Mouse (Mus musculus) small intestine, adult 2 months (tissue): ENCODE measurements around the gene Abca2. TPM values are rescaled to one million over a fixed set of nuclear protein-coding genes. Genes with fewer than 3 reads are reported as not detected.

Experiments
- H3K27ac ChIP-seq: fragments of 200-500 bp; 2 replicates; pipeline ENCODE4 v1.5.1; 2012; ENCODE audit warnings: low read depth, low read length, control low read depth, inconsistent platforms; ENCODE audit not compliant: insufficient read depth
- H3K27me3 ChIP-seq: fragments of 200-500 bp; 2 replicates; pipeline ENCODE4 v1.6.1; 2012; ENCODE audit warnings: mild to moderate bottlenecking, moderate library complexity, low read length, inconsistent platforms; ENCODE audit not compliant: control insufficient read depth, insufficient read depth
- H3K36me3 ChIP-seq: fragments of 200-500 bp; 2 replicates; pipeline ENCODE4 v1.6.1; 2012; ENCODE audit warnings: mild to moderate bottlenecking, low read length, control low read depth, inconsistent platforms; ENCODE audit not compliant: control insufficient read depth, insufficient read depth
- H3K4me1 ChIP-seq: fragments of 200-500 bp; 2 replicates; pipeline ENCODE4 v1.6.1; 2012; ENCODE audit warnings: low read length, inconsistent platforms, mixed read lengths; ENCODE audit not compliant: control insufficient read depth, insufficient read depth, insufficient read length
- H3K4me3 ChIP-seq: fragments of 200-500 bp; 2 replicates; pipeline ENCODE4 v1.5.1; 2012; ENCODE audit warnings: low read depth, mild to moderate bottlenecking, control low read depth, inconsistent platforms, low read length, moderate library complexity
- CTCF ChIP-seq: fragments of 200-500 bp; IDR thresholded peaks from 2 replicates; pipeline ENCODE4 v1.5.1; 2012; ENCODE audit warnings: low read depth, mild to moderate bottlenecking, control low read depth, inconsistent platforms, low read length, moderate library complexity, mixed read lengths; ENCODE audit not compliant: insufficient replicate concordance, insufficient read length; ENCODE audit errors: extremely low read depth
- POLR2A ChIP-seq: fragments of 200-500 bp; IDR thresholded peaks from 2 replicates; pipeline ENCODE4 v1.6.1; 2012; ENCODE audit warnings: low read depth, mild to moderate bottlenecking, control low read depth, inconsistent platforms, low read length, moderate library complexity
- WGBS: fragments of 180-500 bp; shearing (Covaris S2); methylation state at CpG from one replicate; pipeline ENCODE4 v1.1.7; 2018; 5-methylcytosine and 5-hydroxymethylcytosine counted together
- polyA plus RNA-seq: library from polyadenylated mRNA; depleted of rRNA; stranded (reverse); fragments of >200 nt; gene quantifications from 2 replicates; pipeline ENCODE4 v1.2.3, GENCODE M21; 2012; rRNA removed

The Abca2 gene
- polyA plus RNA-seq, 1 experiment: 15.0 TPM

DNA sequence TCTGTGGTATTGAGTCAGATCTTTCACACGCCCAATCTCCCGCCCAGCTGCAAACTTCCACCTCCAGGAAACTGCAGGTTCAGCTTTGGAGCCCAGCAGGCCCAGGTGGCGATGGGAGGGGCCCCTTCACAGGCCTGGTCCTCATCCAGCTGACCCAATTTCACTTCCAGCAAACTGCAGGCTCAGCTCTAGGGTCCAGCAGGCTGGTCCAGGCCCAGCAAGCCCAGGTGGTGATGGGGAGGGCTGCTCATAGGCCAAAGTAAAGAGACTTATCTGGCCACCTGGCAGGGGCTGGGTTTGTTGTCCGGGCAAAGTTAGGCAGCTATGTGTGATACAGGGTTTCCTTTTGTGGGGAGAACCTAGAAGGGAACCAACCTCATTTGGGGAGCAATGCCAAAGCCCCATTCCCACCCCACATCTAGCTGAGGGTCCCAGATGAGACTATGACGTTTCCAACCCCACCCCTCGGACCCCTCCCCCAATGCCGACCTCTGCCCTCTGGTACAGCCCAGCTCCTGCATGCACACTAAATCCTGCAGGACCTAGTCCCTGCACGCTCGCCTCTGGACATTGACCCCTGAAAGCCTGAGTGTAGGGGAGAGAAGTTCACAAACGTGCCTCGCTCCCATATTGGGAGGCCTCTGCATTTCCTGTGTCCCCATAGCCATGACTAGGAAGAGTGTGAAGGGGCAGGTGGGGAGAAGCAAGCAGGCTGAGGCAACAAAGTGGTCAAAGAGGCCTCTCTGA, 56.6 kb downstream of the Abca2 start:
- Histone ChIP-seq H3K4me1 (peaks cover 14% of the 10 kb centered on the region), H3K4me3 (no peak overlapping the region), H3K36me3 (no peaks in the 10 kb centered on the region), H3K27me3 (no peaks in the 10 kb centered on the region), H3K27ac (peak overlapping the region; percentile 44; the same call in 1 of the 2 replicates)
- 24% methylated on average over 11 of the region's 11 CpGs for WGBS
- TF ChIP-seq POLR2A (no peak; the same call in 1 of the 2 replicates), CTCF (no peak)

DNA sequence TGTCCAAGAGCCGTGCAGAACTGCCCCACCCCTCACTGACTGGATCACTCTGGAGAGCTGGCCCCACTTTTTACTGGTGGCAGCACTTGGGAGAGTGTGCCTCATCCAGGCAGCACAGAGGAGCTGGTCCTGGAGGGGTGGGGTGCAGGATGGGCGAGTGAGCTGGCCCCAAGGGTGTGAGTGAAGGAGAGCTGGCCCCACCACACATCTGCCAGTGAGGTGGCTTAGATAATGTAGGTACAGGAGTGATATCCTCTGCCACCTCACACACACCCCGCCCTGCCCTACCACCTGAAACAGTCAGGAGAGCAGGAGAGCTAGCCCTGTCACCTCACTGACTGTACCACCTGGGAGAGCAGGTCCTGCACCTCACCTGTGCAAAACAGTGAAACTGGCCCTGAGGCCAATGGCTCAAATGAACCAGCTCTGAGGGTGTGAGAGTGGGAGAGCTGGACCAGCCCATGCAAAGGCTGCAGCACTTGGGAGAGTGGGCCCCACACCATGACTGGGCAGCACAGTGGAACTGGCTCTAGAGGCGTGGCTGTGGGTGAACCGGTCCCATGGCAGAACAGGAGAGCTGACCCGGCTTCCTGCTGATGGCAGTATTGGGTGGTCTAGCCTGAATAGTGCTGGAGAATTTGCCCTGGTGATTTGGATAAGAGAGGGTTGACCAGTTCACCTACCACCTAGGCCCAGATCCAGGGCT, 59.6 kb downstream of the Abca2 start:
- peaks cover 11% of the 10 kb centered on the region for H3K4me1 ChIP-seq
- H3K4me3 ChIP-seq: no peak overlapping the region
- 58% methylated on average over 6 of the region's 6 CpGs for WGBS
- H3K27ac ChIP-seq: no peak overlapping the region
- TF ChIP-seq POLR2A (no peak), CTCF (no peak)
- H3K27me3 ChIP-seq: no peaks in the 10 kb centered on the region
- H3K36me3 ChIP-seq: no peaks in the 10 kb centered on the region

DNA sequence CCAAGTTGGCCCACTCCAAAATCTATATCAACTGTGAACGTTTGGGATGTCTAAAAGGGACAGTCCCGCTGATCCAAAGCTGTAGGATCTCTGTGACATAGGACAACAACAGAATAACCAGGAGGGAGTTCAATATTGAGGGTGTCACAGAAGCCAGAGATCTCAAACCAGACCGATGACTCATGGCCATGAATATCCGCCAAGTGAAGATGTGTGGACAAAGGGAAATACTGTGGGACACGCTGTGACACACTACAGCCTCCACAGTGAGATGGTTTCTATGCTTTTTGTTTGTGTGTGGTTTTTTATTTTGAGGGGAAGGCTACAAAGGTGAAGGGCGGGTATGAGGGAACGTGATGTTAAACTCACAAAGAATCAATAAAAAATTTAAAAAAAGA, 60.2 kb downstream of the Abca2 start:
- Histone ChIP-seq H3K36me3 (no peaks in the 10 kb centered on the region), H3K27ac (no peak overlapping the region), H3K4me1 (peaks cover 11% of the 10 kb centered on the region), H3K27me3 (no peaks in the 10 kb centered on the region), H3K4me3 (no peak overlapping the region)
- TF ChIP-seq CTCF (no peak), POLR2A (no peak)
- 85% methylated on average over 7 of the region's 7 CpGs for WGBS

DNA sequence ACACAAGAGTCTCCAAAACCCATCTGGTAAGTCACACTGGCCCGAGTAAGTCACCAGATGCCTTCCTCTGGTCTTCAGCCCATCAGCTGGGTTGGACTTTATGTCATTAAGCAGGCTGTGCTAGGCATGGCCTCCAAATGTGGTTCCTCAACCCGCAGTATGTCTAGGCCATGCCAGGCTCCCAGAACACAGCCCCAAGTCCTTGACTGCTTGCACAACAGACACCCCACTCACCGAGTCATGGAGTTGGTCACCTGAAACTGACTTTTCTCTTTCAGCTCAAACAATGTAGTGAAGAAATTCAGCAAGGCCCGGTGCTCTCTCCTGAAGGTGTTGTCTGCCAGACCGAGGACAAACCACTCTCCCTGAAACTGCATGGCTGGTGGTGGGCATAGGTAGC, 64.5 kb downstream of the Abca2 start:
- peaks cover under 1% of the 10 kb centered on the region; the same call in 1 of the 2 replicates for H3K4me1 ChIP-seq
- no peaks in the 10 kb centered on the region for H3K27me3 ChIP-seq
- TF ChIP-seq POLR2A (no peak), CTCF (no peak)
- no peaks in the 10 kb centered on the region for H3K36me3 ChIP-seq
- H3K27ac ChIP-seq: no peak overlapping the region
- WGBS: 87% methylated on average over 5 of the region's 5 CpGs
- no peak overlapping the region for H3K4me3 ChIP-seq

DNA sequence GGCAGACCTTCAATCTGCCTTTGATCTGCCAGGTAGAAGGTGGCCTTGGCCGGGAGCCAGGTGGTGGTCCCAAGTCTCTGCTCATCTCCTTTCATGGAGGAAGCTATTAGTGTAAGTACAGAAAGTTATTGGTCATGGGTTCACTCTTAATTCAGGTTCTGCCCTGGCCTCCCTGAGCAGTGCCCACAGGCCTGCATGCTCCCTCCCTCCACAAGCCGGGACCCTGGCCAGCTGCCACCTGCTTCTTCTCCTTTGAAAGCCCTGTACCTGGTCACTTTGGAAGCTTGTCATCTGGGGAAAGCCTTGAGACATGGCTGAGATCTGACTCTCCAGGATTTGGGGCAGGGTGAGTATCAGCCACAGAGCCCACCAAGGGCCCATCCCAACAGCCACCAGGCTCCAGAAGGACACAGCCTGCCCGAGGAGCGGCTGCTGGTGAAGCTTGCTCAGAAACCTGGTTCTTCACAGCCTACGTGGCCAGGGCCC, 65.0 kb downstream of the Abca2 start, which contains the start of gene Lcn12:
Gene Lcn12, minus strand, starts transcription at position 436 of the 486 bp plus-strand sequence.
- no peak for TF ChIP-seq CTCF
- TF ChIP-seq POLR2A: no peak
- Histone ChIP-seq H3K27ac (no peak within 1 kb of the TSS), H3K27me3 (no peaks in the 10 kb centered on the region), H3K36me3 (no peaks in the 10 kb centered on the region), H3K4me3 (no peak within 1 kb of the TSS), H3K4me1 (peaks cover 4% of the 10 kb centered on the region; the same call in 1 of the 2 replicates)
- 77% methylated on average over 5 of the region's 5 CpGs for WGBS

DNA sequence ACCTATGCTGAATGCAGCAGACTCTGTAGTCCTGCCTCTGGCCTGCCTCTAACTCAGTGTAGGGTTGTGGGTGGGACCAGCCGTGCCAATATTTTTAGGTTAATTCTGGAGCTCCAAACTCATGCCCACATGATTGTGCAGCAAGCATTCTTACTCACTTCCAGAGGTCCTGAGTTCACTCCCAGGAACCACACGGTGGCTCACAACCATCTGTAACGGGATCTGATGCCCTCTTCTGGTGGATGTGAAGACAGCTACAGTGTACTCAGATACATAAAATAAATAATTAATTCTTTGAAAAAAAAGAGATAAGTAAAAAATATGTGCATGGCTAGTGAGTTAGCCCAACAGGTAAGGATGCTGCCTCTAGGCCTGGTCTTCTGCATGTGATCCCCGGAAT, 68.0 kb downstream of the Abca2 start:
- H3K27me3 ChIP-seq: no peaks in the 10 kb centered on the region
- WGBS: 42% methylated on average over 4 of the region's 4 CpGs
- no peaks in the 10 kb centered on the region for H3K36me3 ChIP-seq
- H3K4me3 ChIP-seq: no peak overlapping the region
- TF ChIP-seq CTCF: peak; percentile 53; the same call in 1 of the 2 replicates
- TF ChIP-seq POLR2A: no peak
- H3K27ac ChIP-seq: no peak overlapping the region
- peaks cover 11% of the 10 kb centered on the region for H3K4me1 ChIP-seq

Other genes starting within 250 kb of the Abca2 start
- 24.4 and 39.0 TPM in 2 replicates for gene Nrarp, start 247.9 kb upstream of the Abca2 start, polyA plus RNA-seq
- gene Tor4a, start 231.8 kb upstream of the Abca2 start, polyA plus RNA-seq: 37.3 and 49.3 TPM in 2 replicates
- gene Nelfb, start 217.2 kb upstream of the Abca2 start, polyA plus RNA-seq: 21.8 and 37.2 TPM in 2 replicates
- not detected in 2 replicates for gene Stpg3, start 214.1 kb upstream of the Abca2 start, polyA plus RNA-seq
- 0.10 TPM in 1 of 2 replicates, not detected in the other for gene Fam166a, start 210.0 kb upstream of the Abca2 start, polyA plus RNA-seq
- gene Tubb4b, start 204.0 kb upstream of the Abca2 start, polyA plus RNA-seq: 481 and 881 TPM in 2 replicates
- gene Slc34a3, start 194.3 kb upstream of the Abca2 start, polyA plus RNA-seq: 0.05 and 5.6 TPM in 2 replicates
- 0.10 TPM in 1 of 2 replicates, not detected in the other for gene Rnf224, start 191.9 kb upstream of the Abca2 start, polyA plus RNA-seq
- gene Rnf208, start 186.4 kb upstream of the Abca2 start, polyA plus RNA-seq: 7.3 and 145 TPM in 2 replicates
- 1.7 and 10.7 TPM in 2 replicates for gene Cysrt1, start 186.3 kb upstream of the Abca2 start, polyA plus RNA-seq
- 15.3 and 45.8 TPM in 2 replicates for gene AL732309.1, start 181.8 kb upstream of the Abca2 start, polyA plus RNA-seq
- gene Tmem203, start 173.3 kb upstream of the Abca2 start, polyA plus RNA-seq: 29.8 and 51.5 TPM in 2 replicates
- 183 and 436 TPM in 2 replicates for gene Tprn, start 166.1 kb upstream of the Abca2 start, polyA plus RNA-seq
- 40.7 and 55.9 TPM in 2 replicates for gene Ssna1, start 156.3 kb upstream of the Abca2 start, polyA plus RNA-seq
- 31.0 and 71.6 TPM in 2 replicates for gene Anapc2, start 156.2 kb upstream of the Abca2 start, polyA plus RNA-seq
- gene Tmem210, start 140.6 kb upstream of the Abca2 start, polyA plus RNA-seq: not detected in 2 replicates
- gene Lrrc26, start 138.8 kb upstream of the Abca2 start, polyA plus RNA-seq: 49.7 and 138 TPM in 2 replicates
- gene Grin1, start 109.5 kb upstream of the Abca2 start, polyA plus RNA-seq: 0.34 and 0.63 TPM in 2 replicates
- gene Man1b1, start 96.4 kb upstream of the Abca2 start, polyA plus RNA-seq: 11.1 and 20.5 TPM in 2 replicates
- gene Dpp7, start 72.3 kb upstream of the Abca2 start, polyA plus RNA-seq: 12.5 and 24.4 TPM in 2 replicates
- 130 and 360 TPM in 2 replicates for gene Uap1l1, start 63.0 kb upstream of the Abca2 start, polyA plus RNA-seq
- gene Sapcd2, start 56.4 kb upstream of the Abca2 start, polyA plus RNA-seq: 15.4 and 28.8 TPM in 2 replicates
- 25.8 and 50.7 TPM in 2 replicates for gene Entpd2, start 32.8 kb upstream of the Abca2 start, polyA plus RNA-seq
- gene Npdc1, start 29.4 kb upstream of the Abca2 start, polyA plus RNA-seq: 103 and 117 TPM in 2 replicates
- gene Fut7, start 5.4 kb upstream of the Abca2 start, polyA plus RNA-seq: 0.68 and 0.76 TPM in 2 replicates
- gene Clic3, start 28.1 kb downstream of the Abca2 start, polyA plus RNA-seq: 0.38 and 12.0 TPM in 2 replicates
- 48.6 and 62.7 TPM in 2 replicates for gene Paxx, start 32.4 kb downstream of the Abca2 start, polyA plus RNA-seq
- gene Ptgds, start 41.3 kb downstream of the Abca2 start, polyA plus RNA-seq: 0.28 and 0.39 TPM in 2 replicates
- gene Lcn12, start 65.2 kb downstream of the Abca2 start, polyA plus RNA-seq: not detected in 2 replicates
- gene Fbxw5, start 72.0 kb downstream of the Abca2 start, polyA plus RNA-seq: 32.0 and 34.0 TPM in 2 replicates
- gene C8g, start 73.0 kb downstream of the Abca2 start, polyA plus RNA-seq: 2.1 and 2.2 TPM in 2 replicates
- gene Traf2, start 118.2 kb downstream of the Abca2 start, polyA plus RNA-seq: 8.2 and 13.7 TPM in 2 replicates
- 209 and 413 TPM in 2 replicates for gene Edf1, start 129.1 kb downstream of the Abca2 start, polyA plus RNA-seq
- gene Mamdc4, start 146.1 kb downstream of the Abca2 start, polyA plus RNA-seq: 0.52 and 1.1 TPM in 2 replicates
- gene Phpt1, start 146.5 kb downstream of the Abca2 start, polyA plus RNA-seq: 15.8 and 29.7 TPM in 2 replicates
- gene Ajm1, start 153.1 kb downstream of the Abca2 start, polyA plus RNA-seq: 1.7 and 2.2 TPM in 2 replicates
- 35.3 and 47.6 TPM in 2 replicates for gene Rabl6, start 179.8 kb downstream of the Abca2 start, polyA plus RNA-seq
- gene Ccdc183, start 189.0 kb downstream of the Abca2 start, polyA plus RNA-seq: not detected in 2 replicates
- gene Tmem141, start 193.3 kb downstream of the Abca2 start, polyA plus RNA-seq: 10.0 and 11.7 TPM in 2 replicates
- 0.65 and 1.4 TPM in 2 replicates for gene Fcna, start 199.3 kb downstream of the Abca2 start, polyA plus RNA-seq
- gene Lcn8, start 224.4 kb downstream of the Abca2 start, polyA plus RNA-seq: not detected in 2 replicates
- not detected in 2 replicates for gene Lcn5, start 229.2 kb downstream of the Abca2 start, polyA plus RNA-seq
- not detected in 2 replicates for gene Lcn6, start 248.1 kb downstream of the Abca2 start, polyA plus RNA-seq